Mouse (Mus musculus): ENCODE data around the gene Asrgl1.

DNA sequence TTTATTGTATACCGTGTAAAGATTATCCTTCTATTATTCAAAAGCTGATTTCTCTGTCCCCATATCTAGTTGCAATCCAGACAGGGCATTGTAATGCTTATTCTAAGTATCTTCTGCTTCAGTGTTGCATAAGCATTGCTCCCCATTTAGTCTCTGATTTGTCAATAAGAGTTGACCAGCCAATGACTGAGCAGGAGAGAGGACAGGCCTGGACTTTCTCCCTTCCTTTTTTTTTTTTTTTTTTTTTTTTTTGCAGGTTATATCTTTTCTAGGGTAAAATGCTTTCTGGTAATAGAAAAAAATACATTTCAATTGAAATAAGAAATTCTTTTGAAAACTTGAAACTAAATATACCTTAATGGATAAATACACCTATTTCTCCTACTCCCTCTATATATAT is 1.7 kb upstream of the Asrgl1 start:
- TF ChIP-seq CTCF (IDR thresholded peaks at IDR 0.05; ENCODE audit: borderline replicate concordance, insufficient read depth, low read depth, low read length) (no peak), POLR2A (IDR thresholded peaks at IDR 0.05; ENCODE audit: borderline replicate concordance, insufficient read depth, low read length) (no peak)
